Mouse (Mus musculus) MEL (cell line): ENCODE results near the gene Cttn. TPM values are rescaled to one million over a fixed set of nuclear protein-coding genes. Genes with fewer than 3 reads are reported as not detected.

Source experiments
- DNase-seq: peaks from one replicate; pipeline ENCODE4 v3.0.0; 2011; ENCODE audit warnings: low read depth, low spot score
- H3K27ac ChIP-seq: 2 replicates; pipeline ENCODE4 v1.5.1; 2012; ENCODE audit warnings: low read depth, mild to moderate bottlenecking, control low read depth, low read length, moderate library complexity; ENCODE audit not compliant: control insufficient read depth
- H3K27me3 ChIP-seq, 2 experiments: fragments of 150-350 bp in 1 of 2; sonication (generic) in 1 of 2; 2 replicates each; pipeline ENCODE4 v1.6.1; 2012; ENCODE audit warnings: low read length in 2 of 2, mild to moderate bottlenecking in 2 of 2, improper control_type of control experiment in 1 of 2, moderate library complexity in 1 of 2; ENCODE audit not compliant: insufficient read depth in 2 of 2, control insufficient read depth in 1 of 2
- H3K36me3 ChIP-seq, 2 experiments: 2 replicates each; pipeline ENCODE4 v1.6.1; 2012 to 2014; ENCODE audit warnings: low read length in 2 of 2, improper control_type of control experiment in 1 of 2, inconsistent platforms in 1 of 2, mild to moderate bottlenecking in 1 of 2; ENCODE audit not compliant: insufficient read depth in 2 of 2, control insufficient read depth in 1 of 2
- H3K4me1 ChIP-seq, 2 experiments: fragments of 150-350 bp in 1 of 2; sonication (generic) in 1 of 2; 2 replicates each; pipeline ENCODE4 v1.6.1; 2012; ENCODE audit warnings: low read length in 2 of 2, improper control_type of control experiment in 1 of 2, mild to moderate bottlenecking in 1 of 2; ENCODE audit not compliant: insufficient read depth in 2 of 2, control insufficient read depth in 1 of 2
- H3K4me3 ChIP-seq, 2 experiments: fragments of 150-350 bp in 1 of 2; sonication (generic) in 1 of 2; 2 replicates each; pipeline ENCODE4 v1.5.1; 2012; ENCODE audit warnings: low read depth in 2 of 2, low read length in 2 of 2, mild to moderate bottlenecking in 2 of 2, moderate library complexity in 2 of 2, control low read depth in 1 of 2, improper control_type of control experiment in 1 of 2; ENCODE audit not compliant: control insufficient read depth in 1 of 2, insufficient read depth in 1 of 2
- H3K79me2 ChIP-seq: 2 replicates; pipeline ENCODE4 v1.6.1; 2012; ENCODE audit warnings: mild to moderate bottlenecking, low read length, moderate library complexity; ENCODE audit not compliant: control insufficient read depth, poor library complexity, insufficient read depth
- H3K9ac ChIP-seq: 2 replicates; pipeline ENCODE4 v1.6.1; 2012; ENCODE audit warnings: low read depth, mild to moderate bottlenecking, control low read depth, low read length, moderate library complexity; ENCODE audit not compliant: control insufficient read depth, poor library complexity, severe bottlenecking
- H3K9me3 ChIP-seq: fragments of 150-350 bp; sonication (generic); replicated peaks from 2 replicates; pipeline ENCODE4 v1.6.1; 2012; ENCODE audit warnings: mild to moderate bottlenecking, low read length, improper control_type of control experiment, moderate library complexity; ENCODE audit not compliant: insufficient read depth
- CHD2 ChIP-seq: IDR thresholded peaks from 2 replicates; pipeline ENCODE4 v1.6.1; 2011; ENCODE audit warnings: low read length, improper control_type of control experiment
- CTCF ChIP-seq, 3 experiments: IDR thresholded peaks in 2 of 3; conservative IDR thresholded peaks in 1 of 3; 2 replicates each; pipeline ENCODE4 v1.5.1; 2011 to 2012; ENCODE audit warnings: low read length in 3 of 3, low read depth in 2 of 3, mild to moderate bottlenecking in 2 of 3, improper control_type of control experiment in 1 of 3, inconsistent platforms in 1 of 3, mixed read lengths in 1 of 3, moderate library complexity in 1 of 3; ENCODE audit not compliant: control insufficient read depth in 1 of 3, insufficient read depth in 1 of 3, poor library complexity in 1 of 3, severe bottlenecking in 1 of 3
- EP300 ChIP-seq, 2 experiments: IDR thresholded peaks; 2 replicates each; pipeline ENCODE4 v1.6.1; 2011; ENCODE audit warnings: improper control_type of control experiment in 2 of 2, low read length in 2 of 2, low read depth in 1 of 2, mild to moderate bottlenecking in 1 of 2
- ETS1 ChIP-seq: IDR thresholded peaks from 2 replicates; pipeline ENCODE4 v1.6.1; 2012; ENCODE audit warnings: low read depth, mild to moderate bottlenecking, inconsistent platforms, low read length, improper control_type of control experiment, moderate library complexity
- GATA1 ChIP-seq: IDR thresholded peaks from 2 replicates; pipeline ENCODE4 v1.6.1; 2011; ENCODE audit warnings: low read depth, low read length, improper control_type of control experiment
- KAT2A ChIP-seq: conservative IDR thresholded peaks from 2 replicates; pipeline ENCODE4 v1.6.1; 2012; ENCODE audit warnings: low read depth, low read length, improper control_type of control experiment, inconsistent platforms
- MAFK ChIP-seq: IDR thresholded peaks from 2 replicates; pipeline ENCODE4 v1.6.1; 2011; ENCODE audit warnings: low read depth, mild to moderate bottlenecking, low read length, improper control_type of control experiment, borderline replicate concordance
- MAX ChIP-seq: IDR thresholded peaks from 2 replicates; pipeline ENCODE4 v1.6.1; 2011; ENCODE audit warnings: low read length, improper control_type of control experiment
- MYC ChIP-seq: IDR thresholded peaks from 2 replicates; pipeline ENCODE4 v1.6.1; 2011; ENCODE audit warnings: low read depth, mild to moderate bottlenecking, low read length, improper control_type of control experiment, moderate library complexity
- NRF1 ChIP-seq: IDR thresholded peaks from 2 replicates; pipeline ENCODE4 v1.6.1; 2014; ENCODE audit warnings: low read depth, mild to moderate bottlenecking, inconsistent platforms, low read length, improper control_type of control experiment, moderate library complexity; ENCODE audit not compliant: poor library complexity, insufficient read depth, severe bottlenecking
- POLR2AphosphoS2 ChIP-seq: IDR thresholded peaks from 2 replicates; pipeline ENCODE4 v1.6.1; 2011; ENCODE audit warnings: low read length, improper control_type of control experiment
- POLR2AphosphoS5 ChIP-seq: IDR thresholded peaks from 2 replicates; pipeline ENCODE4 v1.6.1; 2012; ENCODE audit warnings: low read depth, borderline replicate concordance, mild to moderate bottlenecking, inconsistent platforms, low read length, moderate library complexity, mixed read lengths
- SMC3 ChIP-seq: IDR thresholded peaks from 2 replicates; pipeline ENCODE4 v1.6.1; 2011; ENCODE audit warnings: low read depth, low read length, improper control_type of control experiment
- TAL1 ChIP-seq: IDR thresholded peaks from 2 replicates; pipeline ENCODE4 v1.6.1; 2012; ENCODE audit warnings: mild to moderate bottlenecking, inconsistent platforms, low read length, moderate library complexity, mixed read lengths
- TBP ChIP-seq: IDR thresholded peaks from 2 replicates; pipeline ENCODE4 v1.8.0; 2011; ENCODE audit warnings: low read depth, low read length, improper control_type of control experiment
- TCF12 ChIP-seq: IDR thresholded peaks from 2 replicates; pipeline ENCODE4 v1.6.1; 2014; ENCODE audit warnings: low read depth, mild to moderate bottlenecking, inconsistent platforms, low read length, improper control_type of control experiment, moderate library complexity
- USF2 ChIP-seq, 2 experiments: IDR thresholded peaks; 2 replicates each; pipeline ENCODE4 v1.6.1; 2011 to 2012; ENCODE audit warnings: improper control_type of control experiment in 2 of 2, low read length in 2 of 2, borderline replicate concordance in 1 of 2, inconsistent platforms in 1 of 2, low read depth in 1 of 2, mild to moderate bottlenecking in 1 of 2; ENCODE audit not compliant: insufficient read depth in 1 of 2
- ZMIZ1 ChIP-seq: IDR thresholded peaks from 2 replicates; pipeline ENCODE4 v1.6.1; 2012; ENCODE audit warnings: low read depth, mild to moderate bottlenecking, inconsistent platforms, low read length, improper control_type of control experiment, moderate library complexity
- ZNF384 ChIP-seq: IDR thresholded peaks from 2 replicates; pipeline ENCODE4 v1.6.1; 2012; ENCODE audit warnings: low read depth, mild to moderate bottlenecking, inconsistent platforms, low read length, improper control_type of control experiment
- polyA plus RNA-seq, 2 experiments: library from polyadenylated mRNA; stranded (reverse) in 1 of 2; unstranded in 1 of 2; fragments of >175 nt in 1 of 2; fragments of >200 nt in 1 of 2; gene quantifications; 2 replicates each; pipeline versions ENCODE4 v1.2.1 to v1.2.4; 2012; ENCODE audit warnings: low replicate concordance in 2 of 2, low read depth in 1 of 2; ENCODE audit not compliant: insufficient read length in 2 of 2, insufficient read depth in 1 of 2, missing spikeins in 1 of 2
- total RNA-seq: library from RNA; depleted of rRNA; stranded (reverse); fragments of 300-350 nt; gene quantifications from 2 replicates; pipeline ENCODE4 v1.2.3, GENCODE M21; 2012; rRNA removed

Cttn gene
- total and polyA plus RNA-seq, 3 experiments, result 38.4 to 95.0 TPM; not detected in 1

DNA sequence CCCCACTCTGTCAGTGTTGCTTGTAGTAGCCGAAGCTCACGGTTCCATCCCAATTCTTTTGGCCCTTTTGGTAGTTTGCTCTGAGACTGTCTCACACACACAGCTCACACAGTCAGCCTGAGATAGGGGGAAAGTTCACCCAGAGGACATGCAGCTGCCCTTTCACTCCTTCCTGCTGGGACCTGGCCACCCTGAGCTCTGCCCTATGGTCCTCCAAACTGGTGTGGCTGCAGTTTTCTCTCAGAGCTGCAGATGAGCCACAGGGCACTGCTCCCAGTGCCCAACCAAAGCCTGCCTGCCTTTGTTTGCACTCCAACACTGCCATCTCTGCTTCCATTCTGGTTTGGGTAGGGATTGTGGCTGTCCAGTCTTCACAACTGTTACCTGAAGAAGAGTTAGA lies 81.1 kb downstream of the Cttn start:
- H3K27me3 ChIP-seq, result no peaks in the 10 kb centered on the region
- no peak overlapping the region for H3K4me3 ChIP-seq
- no peak overlapping the region for H3K27ac ChIP-seq
- no peak overlapping the region for H3K9ac ChIP-seq
- H3K4me1 ChIP-seq, result no peaks in the 10 kb centered on the region
- H3K79me2 ChIP-seq, result no peaks in the 10 kb centered on the region
- H3K9me3 ChIP-seq, result no peaks in the 10 kb centered on the region
- no peak for DNase-seq
- H3K36me3 ChIP-seq, result no peaks in the 10 kb centered on the region
- TF ChIP-seq POLR2AphosphoS5 (no peak), SMC3 (no peak), MAX (no peak), CTCF (IDR thresholded peaks at IDR 0.05 in 2 of 3, conservative IDR thresholded peaks at IDR 0.05 in 1 of 3; ENCODE audit: control insufficient read depth in 1 of 3, insufficient read depth in 1 of 3, low read depth in 2 of 3, low read length in 3 of 3, poor library complexity in 1 of 3, severe bottlenecking in 1 of 3) (no peak), ZMIZ1 (no peak), EP300 (IDR thresholded peaks at IDR 0.05; ENCODE audit: low read depth in 1 of 2, low read length in 2 of 2) (no peak), TAL1 (no peak), CHD2 (no peak), USF2 (IDR thresholded peaks at IDR 0.05; ENCODE audit: borderline replicate concordance in 1 of 2, insufficient read depth in 1 of 2, low read depth in 1 of 2, low read length in 2 of 2) (no peak), ETS1 (no peak), ZNF384 (no peak), KAT2A (no peak), TCF12 (no peak), MAFK (no peak), POLR2AphosphoS2 (no peak), MYC (no peak), TBP (no peak), NRF1 (no peak)
- TF ChIP-seq, all 39 proteins: peak for 0

- no peak overlapping the region for H3K27ac ChIP-seq
- H3K4me3 ChIP-seq, result no peak overlapping the region
- H3K27me3 ChIP-seq, result no peaks in the 10 kb centered on the region
- no peaks in the 10 kb centered on the region for H3K36me3 ChIP-seq
- H3K79me2 ChIP-seq, result no peaks in the 10 kb centered on the region
- H3K4me1 ChIP-seq, result no peaks in the 10 kb centered on the region
- H3K9ac ChIP-seq, result no peak overlapping the region
- TF ChIP-seq CTCF (IDR thresholded peaks at IDR 0.05 in 2 of 3, conservative IDR thresholded peaks at IDR 0.05 in 1 of 3; ENCODE audit: control insufficient read depth in 1 of 3, insufficient read depth in 1 of 3, low read depth in 2 of 3, low read length in 3 of 3, poor library complexity in 1 of 3, severe bottlenecking in 1 of 3) (peak; percentile 9 to 19 (median 12); a peak in 1 of 6 replicates), GATA1 (no peak)
- no peaks in the 10 kb centered on the region for H3K9me3 ChIP-seq
- DNase-seq, result no peak
These were observed 83.3 kb downstream of the Cttn start for GRCm38 (mm10) chr7:144387537-144387936.

Other genes starting within 250 kb of the Cttn start
- gene Ppfia1, start 82.7 kb upstream of the Cttn start, total RNA-seq, result 38.5 and 43.1 TPM in 2 replicates
- 10 to 100 TPM in 1 of 2 experiments, not detected in 1; 53.1 TPM for gene Ppfia1, start 82.7 kb upstream of the Cttn start, polyA plus RNA-seq
- gene Fadd, start 111.5 kb upstream of the Cttn start, total RNA-seq, result 6.3 and 7.2 TPM in 2 replicates
- 10 to 100 TPM in 1 of 2 experiments, not detected in 1; 11.6 TPM for gene Fadd, start 111.5 kb upstream of the Cttn start, polyA plus RNA-seq